Mouse (Mus musculus) lung, postnatal 0 days (tissue): ENCODE measurements around the gene Trp53bp1.

ENCODE experiments used
- CTCF ChIP-seq: IDR thresholded peaks from 2 replicates; pipeline ENCODE4 v1.5.1; 2016; ENCODE audit warnings: antibody characterized with exemption, mild to moderate bottlenecking
- EP300 ChIP-seq: IDR thresholded peaks from 2 replicates; pipeline ENCODE4 v1.6.1; 2016; ENCODE audit warnings: antibody characterized with exemption, mild to moderate bottlenecking, control low read depth

- TF ChIP-seq CTCF (no peak), EP300 (no peak)
Observed at GRCm38 (mm10) chr2:121169173-121169572, 102.0 kb downstream of the Trp53bp1 start.
